ENCODE assay signal across 18 mouse cellular contexts in genomic region chr2:10140456-10140855, GRCm38 (mm10). TPM values are rescaled to one million over a fixed set of nuclear protein-coding genes. Genes with fewer than 3 reads are reported as not detected.
DNase-seq lines count a peak whose midpoint lies in the region; ATAC-seq lines count a peak whose summit lies in the region.
"Had no signal": no experiment of that assay in that cellular context is flagged by ENCODE, and none has a peak within 500 bp of the region (broad histone marks: within the 10 kb centered on the region; RNA-seq: fewer than 3 reads in every experiment).

No protein-coding gene starts in this region.

- H3K9ac ChIP-seq in embryonic facial prominence, embryonic 14.5 days (ENCODE audit: low read depth, low read length): no peak overlapping the region
- H3K9ac ChIP-seq: embryonic facial prominence, embryonic 15.5 days; lung, embryonic 14.5 days had no signal

- no peak overlapping the region for H3K27ac ChIP-seq in embryonic facial prominence, embryonic 14.5 days (replicated peaks; ENCODE audit: low read depth, low read length)
- no peak overlapping the region for H3K27ac ChIP-seq in embryonic facial prominence, embryonic 10.5 days (replicated peaks)
- H3K27ac ChIP-seq: embryonic facial prominence, embryonic 15.5 days; heart, embryonic 10.5 days had no signal

- no peak for ATAC-seq in embryonic facial prominence, embryonic 14.5 days (ENCODE audit: low read depth)
- ATAC-seq: forebrain, embryonic 16.5 days had no signal

- no peaks in the 10 kb centered on the region for H3K4me1 ChIP-seq in embryonic facial prominence, embryonic 14.5 days (ENCODE audit: control insufficient read depth, insufficient read depth, low read length)
- H3K4me1 ChIP-seq in embryonic facial prominence, embryonic 10.5 days: peaks cover 3% of the 10 kb centered on the region; the same call in 1 of the 2 replicates
- H3K4me1 ChIP-seq: embryonic facial prominence, embryonic 15.5 days; heart, embryonic 10.5 days had no signal

- H3K4me2 ChIP-seq in embryonic facial prominence, embryonic 14.5 days (ENCODE audit: low read depth, low read length): no peak overlapping the region
- H3K4me2 ChIP-seq: embryonic facial prominence, embryonic 15.5 days; liver, embryonic 11.5 days; lung, embryonic 14.5 days had no signal

- no peak overlapping the region for H3K4me3 ChIP-seq in embryonic facial prominence, embryonic 14.5 days (ENCODE audit: low read depth, low read length)
- no peak overlapping the region for H3K4me3 ChIP-seq in embryonic facial prominence, embryonic 10.5 days
- H3K4me3 ChIP-seq: embryonic facial prominence, embryonic 15.5 days; heart, embryonic 10.5 days had no signal

- 69% methylated on average over 5 of the region's 5 CpGs for WGBS in embryonic facial prominence, embryonic 14.5 days
- 82% methylated on average over 5 of the region's 5 CpGs for WGBS in embryonic facial prominence, embryonic 10.5 days

- intact Hi-C loops in left cerebral cortex, postnatal 14 days (cut with DNase I): loop anchor here (5.0 kb wide), 1 partner anchor 38 kb away; no protein-coding TSS in a partner anchor
- intact Hi-C loops in left cerebral cortex, postnatal 4 days (cut with DNase I): no loop called here

- DNase-seq in embryonic facial prominence, embryonic 14.5 days (ENCODE audit: low spot score): peak; percentile 5
- DNase-seq in embryonic facial prominence, embryonic 10.5 days (ENCODE audit: low spot score): no peak
- DNase-seq in left cerebral cortex, postnatal 14 days (ENCODE audit: low spot score in 2 of 2): peak; percentile 13 to 28
- no peak for DNase-seq in left cerebral cortex, postnatal 4 days
- DNase-seq in cerebellum, postnatal 14 days: peak; percentile 54 to 58
- DNase-seq in kidney, postnatal 10 days: peak; percentile 13
- DNase-seq in ovary, postnatal 10 days (ENCODE audit: low spot score): no peak
- DNase-seq: adrenal gland, postnatal 36 days; gastrocnemius, postnatal 36 days; lung, embryonic 14.5 days; lung, postnatal 36 days; thymus, postnatal 14 days had no signal

- 0 out of 2 replicates have a peak, but pooled peaks cover 3% of the 10 kb centered on the region for H3K27me3 ChIP-seq in embryonic facial prominence, embryonic 14.5 days (replicated peaks; ENCODE audit: control insufficient read depth, insufficient read depth, low read length)
- H3K27me3 ChIP-seq in embryonic facial prominence, embryonic 10.5 days (replicated peaks; ENCODE audit: low read depth, poor library complexity, severe bottlenecking): no peaks in the 10 kb centered on the region

- H3K9me3 ChIP-seq in embryonic facial prominence, embryonic 14.5 days (ENCODE audit: control insufficient read depth, low read length): no peaks in the 10 kb centered on the region
- no peaks in the 10 kb centered on the region for H3K9me3 ChIP-seq in embryonic facial prominence, embryonic 10.5 days
- H3K9me3 ChIP-seq: embryonic facial prominence, embryonic 15.5 days; heart, embryonic 10.5 days had no signal

- no peaks in the 10 kb centered on the region for H3K36me3 ChIP-seq in embryonic facial prominence, embryonic 14.5 days (ENCODE audit: control insufficient read depth, insufficient read depth, low read length)
- H3K36me3 ChIP-seq in embryonic facial prominence, embryonic 10.5 days (replicated peaks): no peaks in the 10 kb centered on the region
- H3K36me3 ChIP-seq: embryonic facial prominence, embryonic 15.5 days; heart, embryonic 10.5 days had no signal

RNA-seq across cellular contexts. Expression of gene Itih2, which starts 9.3 kb away (rescaled TPM):
- 3.6 and 3.8 TPM in 2 replicates for polyA plus RNA-seq in embryonic facial prominence, embryonic 14.5 days (2014; fragmentation: Nextera tagmentation; extraction: Ambion mirVana)
- 0.06 and 0.15 TPM in 2 replicates for polyA plus RNA-seq in embryonic facial prominence, embryonic 10.5 days (2016; fragmentation: Nextera tagmentation; extraction: Ambion mirVana)
- total RNA-seq in left cerebral cortex, postnatal 14 days (2021): 1 to 10 TPM; 3.0 to 4.0 TPM
- 1 to 10 TPM; 3.2 TPM for total RNA-seq in left cerebral cortex, postnatal 4 days (2021)
- polyA plus RNA-seq: C2C12; small intestine, adult 2 months had no signal

RNA-seq across cellular contexts. Expression of gene Itih5, which starts 12.9 kb away (rescaled TPM):
- 21.5 and 22.5 TPM in 2 replicates for polyA plus RNA-seq in embryonic facial prominence, embryonic 14.5 days (2014; fragmentation: Nextera tagmentation; extraction: Ambion mirVana)
- polyA plus RNA-seq in embryonic facial prominence, embryonic 10.5 days (2016; fragmentation: Nextera tagmentation; extraction: Ambion mirVana): 3.7 and 4.4 TPM in 2 replicates
- 10 to 100 TPM; 13.8 to 16.3 TPM for total RNA-seq in left cerebral cortex, postnatal 14 days (2021)
- 1 to 10 TPM; 7.8 TPM for total RNA-seq in left cerebral cortex, postnatal 4 days (2021)
- polyA plus RNA-seq: C2C12 had no signal

Comparison
In these comparisons a context has a peak if more than half of its experiments do, and no peak if none do; other contexts are left out.
1. DNase-seq: peak in embryonic facial prominence, embryonic 14.5 days (single experiment), left cerebral cortex, postnatal 14 days (2 of 2), cerebellum, postnatal 14 days (2 of 2) and kidney, postnatal 10 days (single experiment); none in embryonic facial prominence, embryonic 10.5 days (single experiment), left cerebral cortex, postnatal 4 days (single experiment) and ovary, postnatal 10 days (single experiment).